Mouse (Mus musculus): ENCODE measurements at regions not wholly inside any gene's neighbourhood (a gene's known extent, or its start where the extent isn't known, plus 50 kb on each side); places are given as distances from the start of the nearest gene placed in this dataset.

DNA sequence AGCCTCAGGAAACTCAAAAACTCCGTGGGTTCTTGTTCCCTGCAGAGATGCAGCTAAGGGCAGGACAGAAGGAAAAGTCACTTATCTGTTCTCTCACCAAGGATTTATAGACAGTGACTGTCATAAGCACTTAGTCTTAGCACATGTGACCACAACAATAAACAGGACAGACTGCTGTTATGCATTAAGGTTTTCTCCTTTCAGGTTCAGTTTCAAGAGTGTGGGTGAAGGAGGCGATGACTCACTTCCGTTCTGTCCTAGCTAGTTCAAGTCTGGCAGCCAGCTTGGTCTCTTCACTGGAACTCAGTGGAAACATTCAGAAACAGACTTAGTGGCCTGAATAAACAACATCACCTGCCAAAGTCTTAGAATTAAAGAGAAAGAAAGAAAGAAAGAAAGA is 141.1 kb upstream of the Rasa1 start:
- no peaks in the 10 kb centered on the region for H3K4me1 ChIP-seq (replicated peaks)
- DNase-seq (no peak), ATAC-seq (ENCODE audit: low read depth) (no peak)
- H3K4me3 ChIP-seq (replicated peaks): no peak overlapping the region
- no peak overlapping the region for H3K9ac ChIP-seq
- WGBS (ENCODE audit: insufficient replicate concordance): 34% methylated on average over 3 of the region's 3 CpGs
- H3K36me3 ChIP-seq: no peaks in the 10 kb centered on the region
- H3K9me3 ChIP-seq (replicated peaks): no peaks in the 10 kb centered on the region
- no peaks in the 10 kb centered on the region for H3K27me3 ChIP-seq
- H3K27ac ChIP-seq: no peak overlapping the region
- H3K4me2 ChIP-seq: no peak overlapping the region

DNA sequence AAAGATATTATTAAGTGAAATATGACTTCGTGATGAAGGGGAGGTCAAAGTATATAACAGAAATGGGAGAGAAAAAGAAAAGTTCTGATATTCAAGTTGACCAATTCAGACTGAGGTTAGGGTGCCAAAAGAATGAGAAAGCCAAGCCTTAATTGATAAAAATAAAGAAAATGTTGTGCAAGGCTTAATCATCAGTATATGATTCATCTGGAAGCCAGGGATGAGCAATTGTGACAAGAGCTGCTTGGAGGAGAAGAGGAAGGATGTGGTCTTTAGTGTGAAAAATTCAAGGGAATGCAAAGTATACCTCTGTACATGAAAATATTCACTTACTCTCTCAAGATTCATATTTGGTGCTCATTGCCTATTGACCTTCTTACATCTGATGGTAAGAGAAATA is 129.7 kb upstream of the Rasa1 start:
- no peak for DNase-seq
- Histone ChIP-seq H3K4me3 (replicated peaks) (no peak overlapping the region), H3K36me3 (no peaks in the 10 kb centered on the region), H3K9ac (no peak overlapping the region), H3K9me3 (replicated peaks) (no peaks in the 10 kb centered on the region), H3K4me1 (replicated peaks) (no peaks in the 10 kb centered on the region), H3K27ac (no peak overlapping the region), H3K27me3 (no peaks in the 10 kb centered on the region), H3K4me2 (no peak overlapping the region)
- WGBS (ENCODE audit: insufficient replicate concordance): 53% methylated on average over 1 of the region's 1 CpGs
- no peak for ATAC-seq (ENCODE audit: low read depth)

DNA sequence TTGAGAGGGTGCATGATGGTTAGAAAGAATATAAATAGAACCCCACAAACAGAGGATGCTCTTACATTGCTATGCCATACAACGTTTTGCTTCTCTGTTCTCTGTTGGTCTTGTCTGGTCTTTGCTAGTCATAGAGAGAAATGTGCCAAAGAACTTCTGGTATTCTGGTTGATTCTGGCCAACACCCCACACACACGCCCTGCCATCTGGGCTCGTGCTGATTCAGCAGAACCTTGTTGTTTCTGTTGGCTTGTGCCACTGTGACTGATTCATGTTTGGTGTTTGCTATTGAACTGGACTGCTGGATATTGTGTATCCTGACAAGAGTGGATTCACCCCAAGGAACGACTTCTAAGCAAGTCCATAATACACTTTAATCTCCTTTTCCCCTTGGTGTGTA is 126.0 kb upstream of the Rasa1 start:
- Histone ChIP-seq H3K27me3 (no peaks in the 10 kb centered on the region), H3K4me1 (replicated peaks) (no peaks in the 10 kb centered on the region), H3K27ac (no peak overlapping the region), H3K9ac (no peak overlapping the region), H3K36me3 (no peaks in the 10 kb centered on the region), H3K4me3 (replicated peaks) (no peak overlapping the region), H3K4me2 (no peak overlapping the region), H3K9me3 (replicated peaks) (no peaks in the 10 kb centered on the region)
- 58% methylated on average over 4 of the region's 4 CpGs for WGBS (ENCODE audit: insufficient replicate concordance)
- ATAC-seq (ENCODE audit: low read depth) (no peak), DNase-seq (no peak)

DNA sequence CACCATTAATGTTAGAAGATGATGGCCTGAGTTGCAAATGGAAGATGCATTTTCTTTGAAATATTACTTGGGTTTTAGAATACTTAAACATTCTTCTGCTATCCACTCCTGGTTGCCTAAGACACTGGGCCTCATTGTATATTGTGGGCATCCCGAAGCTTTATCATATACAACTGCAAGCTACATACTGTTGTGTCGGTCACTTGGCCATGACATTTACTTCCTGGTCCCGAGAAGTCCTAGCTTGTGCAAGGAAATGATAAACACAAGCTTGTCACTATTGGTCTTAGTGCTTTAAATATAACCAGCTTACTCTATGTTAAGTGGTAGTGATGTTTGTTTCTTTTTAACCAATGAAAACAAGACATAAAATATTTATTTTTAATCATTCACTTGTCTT is 122.4 kb upstream of the Rasa1 start:
- no peak overlapping the region for H3K27ac ChIP-seq
- no peaks in the 10 kb centered on the region for H3K4me1 ChIP-seq (replicated peaks)
- H3K27me3 ChIP-seq: no peaks in the 10 kb centered on the region
- no peaks in the 10 kb centered on the region for H3K36me3 ChIP-seq
- no peak for DNase-seq
- H3K9me3 ChIP-seq (replicated peaks): no peaks in the 10 kb centered on the region
- 26% methylated on average over 3 of the region's 3 CpGs for WGBS (ENCODE audit: insufficient replicate concordance)
- H3K4me3 ChIP-seq (replicated peaks): no peak overlapping the region
- no peak overlapping the region for H3K9ac ChIP-seq
- peak; percentile 53; the same call in 1 of the 2 replicates for ATAC-seq (ENCODE audit: low read depth)
- no peak overlapping the region for H3K4me2 ChIP-seq

DNA sequence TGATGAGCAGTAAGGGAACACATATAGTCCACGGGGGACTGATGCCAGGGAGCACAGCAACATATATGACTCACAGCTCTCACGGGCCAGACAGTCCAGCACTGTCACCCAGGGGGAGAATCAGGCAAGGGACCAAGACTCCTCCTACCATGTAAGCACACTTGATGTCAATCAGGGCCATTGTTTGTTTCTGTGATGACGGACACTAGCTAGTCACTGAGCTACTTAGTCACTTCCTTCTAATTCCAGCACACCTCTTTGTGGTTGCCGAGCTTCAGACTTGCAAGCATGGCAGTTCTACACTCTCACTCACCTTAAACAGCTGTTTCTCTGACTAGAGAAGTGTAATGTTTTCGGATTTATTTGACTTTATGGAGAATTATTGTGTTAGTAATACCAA is 109.9 kb upstream of the Rasa1 start:
- H3K36me3 ChIP-seq: no peaks in the 10 kb centered on the region
- DNase-seq (no peak), ATAC-seq (ENCODE audit: low read depth) (no peak)
- no peak overlapping the region for H3K27ac ChIP-seq
- H3K4me2 ChIP-seq: no peak overlapping the region
- no peaks in the 10 kb centered on the region for H3K4me1 ChIP-seq (replicated peaks)
- 53% methylated on average over 5 of the region's 5 CpGs for WGBS (ENCODE audit: insufficient replicate concordance)
- H3K9ac ChIP-seq: no peak overlapping the region
- no peaks in the 10 kb centered on the region for H3K9me3 ChIP-seq (replicated peaks)
- H3K27me3 ChIP-seq: no peaks in the 10 kb centered on the region
- no peak overlapping the region for H3K4me3 ChIP-seq (replicated peaks)

DNA sequence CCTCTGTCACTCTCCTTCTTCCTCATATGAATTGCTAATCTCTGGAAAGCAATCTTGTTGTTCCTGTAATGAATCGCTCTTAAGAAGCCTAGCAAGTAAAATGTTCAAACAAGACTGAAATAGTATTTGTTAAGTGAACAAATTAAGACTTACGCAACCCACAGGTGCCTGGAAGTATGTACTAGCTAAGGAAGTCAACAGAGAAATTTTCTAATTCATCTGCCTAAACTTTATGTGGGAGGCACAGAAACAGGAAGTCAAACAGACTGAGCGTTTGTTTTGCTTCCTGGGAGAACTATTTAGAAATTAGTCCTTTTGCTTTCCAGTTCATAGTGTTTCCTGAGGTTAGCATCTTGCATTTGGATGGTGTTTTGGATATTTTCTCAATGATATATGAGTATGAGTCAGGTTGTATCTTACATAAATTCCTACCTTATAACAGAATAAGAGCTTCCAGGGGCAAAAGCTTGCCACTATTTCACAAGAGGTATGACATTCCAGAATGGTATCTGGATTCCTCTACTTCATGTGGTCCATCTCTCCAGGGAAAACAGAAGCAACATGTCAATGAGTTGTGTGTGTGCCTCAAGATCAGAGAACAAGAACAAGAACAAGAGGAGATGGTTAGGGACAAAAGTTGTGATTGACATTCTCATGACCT is 87.5 kb upstream of the Rasa1 start:
- no peak overlapping the region for H3K4me3 ChIP-seq (replicated peaks)
- H3K4me1 ChIP-seq (replicated peaks): no peaks in the 10 kb centered on the region
- H3K36me3 ChIP-seq: no peaks in the 10 kb centered on the region
- 47% methylated on average over 3 of the region's 3 CpGs for WGBS (ENCODE audit: insufficient replicate concordance)
- H3K27me3 ChIP-seq: no peaks in the 10 kb centered on the region
- no peaks in the 10 kb centered on the region for H3K9me3 ChIP-seq (replicated peaks)
- no peak overlapping the region for H3K9ac ChIP-seq
- DNase-seq: no peak
- H3K27ac ChIP-seq: no peak overlapping the region
- ATAC-seq (ENCODE audit: low read depth): no peak
- no peak overlapping the region for H3K4me2 ChIP-seq

DNA sequence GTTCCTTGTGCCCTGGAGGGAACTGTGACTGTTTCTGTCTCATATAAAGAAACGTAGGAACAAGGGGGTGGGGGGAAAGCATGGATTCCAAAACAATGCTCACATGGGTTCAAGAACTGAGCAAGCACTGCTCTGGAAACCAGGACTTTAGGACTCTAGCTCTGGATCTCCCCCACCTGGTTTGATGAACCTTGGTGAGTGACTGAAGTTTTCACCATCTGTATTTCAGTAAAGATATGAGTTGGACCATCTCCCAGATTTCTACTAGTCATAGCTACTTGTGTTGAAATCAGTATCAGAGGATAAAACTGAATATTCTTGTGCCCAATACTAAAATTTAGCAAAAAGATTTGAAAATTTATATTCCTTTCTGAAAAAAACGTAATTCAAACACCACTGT is 70.7 kb upstream of the Rasa1 start:
- 46% methylated on average over 2 of the region's 2 CpGs for WGBS (ENCODE audit: insufficient replicate concordance)
- no peak overlapping the region for H3K9ac ChIP-seq

DNA sequence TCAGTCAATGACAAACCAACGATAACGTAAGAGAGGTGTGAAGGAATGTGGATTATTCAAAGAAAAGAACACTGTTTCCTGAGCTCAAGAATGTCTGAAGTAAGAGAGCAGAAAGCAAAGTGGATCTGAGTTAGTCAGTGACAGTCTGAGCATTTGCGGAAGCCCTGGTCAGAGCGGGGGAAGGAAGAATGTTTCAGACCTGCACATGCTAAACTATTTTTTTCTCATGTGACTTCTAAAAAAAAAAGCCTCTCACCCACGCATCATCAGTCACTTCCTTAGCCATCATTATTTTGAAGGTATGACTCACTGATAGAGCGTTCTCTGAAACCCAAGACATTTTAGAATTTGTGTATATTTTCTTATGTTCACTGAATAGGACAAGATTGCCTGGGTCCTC is 70.2 kb upstream of the Rasa1 start:
- no peaks in the 10 kb centered on the region for H3K36me3 ChIP-seq
- H3K4me1 ChIP-seq (replicated peaks): no peaks in the 10 kb centered on the region
- no peak overlapping the region for H3K4me3 ChIP-seq (replicated peaks)
- DNase-seq (no peak), ATAC-seq (ENCODE audit: low read depth) (no peak)
- no peak overlapping the region for H3K4me2 ChIP-seq
- no peak overlapping the region for H3K27ac ChIP-seq
- no peaks in the 10 kb centered on the region for H3K9me3 ChIP-seq (replicated peaks)
- no peak overlapping the region for H3K9ac ChIP-seq
- H3K27me3 ChIP-seq: no peaks in the 10 kb centered on the region
- 62% methylated on average over 6 of the region's 6 CpGs for WGBS (ENCODE audit: insufficient replicate concordance)

More for the DNA sequence above, 70.7 kb upstream of the Rasa1 start:
- ATAC-seq (ENCODE audit: low read depth) (no peak), DNase-seq (no peak)
- no peaks in the 10 kb centered on the region for H3K4me1 ChIP-seq (replicated peaks)
- H3K9me3 ChIP-seq (replicated peaks): no peaks in the 10 kb centered on the region
- no peak overlapping the region for H3K27ac ChIP-seq
- H3K27me3 ChIP-seq: no peaks in the 10 kb centered on the region
- H3K36me3 ChIP-seq: no peaks in the 10 kb centered on the region
- no peak overlapping the region for H3K4me3 ChIP-seq (replicated peaks)
- no peak overlapping the region for H3K4me2 ChIP-seq

DNA sequence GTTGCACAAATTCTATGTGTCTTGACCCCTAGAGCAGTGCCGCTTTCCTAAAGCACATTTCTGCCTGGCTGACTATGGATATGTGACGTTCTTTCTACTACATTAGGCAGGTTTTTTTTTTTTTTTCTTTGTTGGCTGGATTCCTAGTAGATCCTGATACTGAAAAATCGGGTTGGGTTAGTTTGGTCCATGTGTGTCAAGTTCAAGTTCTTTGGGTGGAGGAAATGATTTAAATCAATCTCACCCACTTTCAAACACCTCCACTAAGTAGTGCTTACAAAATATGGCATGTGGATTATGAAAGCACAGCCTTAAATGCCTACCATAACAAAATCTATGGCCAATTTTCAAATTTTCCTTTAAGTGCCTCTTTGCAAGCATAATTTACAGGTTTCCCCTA is 63.1 kb upstream of the Rasa1 start:
- Histone ChIP-seq H3K9me3 (replicated peaks) (no peaks in the 10 kb centered on the region; the same call in 1 of the 2 replicates), H3K27ac (no peak overlapping the region), H3K27me3 (no peaks in the 10 kb centered on the region), H3K9ac (no peak overlapping the region), H3K4me1 (replicated peaks) (no peaks in the 10 kb centered on the region), H3K36me3 (no peaks in the 10 kb centered on the region), H3K4me2 (no peak overlapping the region), H3K4me3 (replicated peaks) (no peak overlapping the region)
- ATAC-seq (ENCODE audit: low read depth) (no peak), DNase-seq (no peak)
- WGBS (ENCODE audit: insufficient replicate concordance): 59% methylated on average over 3 of the region's 3 CpGs

All from liver, embryonic 13.5 days (tissue).